Mouse (Mus musculus): ENCODE results near the gene Kdm2b. TPM values are rescaled to one million over a fixed set of nuclear protein-coding genes. Genes with fewer than 3 reads are reported as not detected.

Kdm2b gene
- polyA plus RNA-seq, 1 experiment from 2014 or later, result 15.0 TPM

DNA sequence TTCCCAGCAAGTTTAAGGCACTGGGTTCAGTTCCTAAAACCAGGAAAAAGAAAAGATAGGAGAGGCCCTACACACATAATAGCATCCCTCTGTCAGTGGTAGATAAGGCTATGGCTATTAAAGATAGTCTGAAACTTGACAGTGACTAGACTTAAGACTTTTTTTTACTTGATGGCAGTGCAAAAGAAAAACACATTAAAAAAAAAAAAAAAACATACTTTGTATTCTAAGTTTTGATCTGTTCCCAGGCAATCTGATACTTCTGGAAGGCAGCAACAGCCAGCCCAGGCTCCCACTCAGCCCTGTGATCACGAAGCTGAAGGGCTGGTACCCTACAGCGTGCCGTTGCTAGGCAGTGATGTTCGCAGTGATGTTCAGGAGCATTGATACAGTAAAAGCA is 18.2 kb downstream of the Kdm2b start:
- peaks cover 22% of the 10 kb centered on the region for H3K4me1 ChIP-seq (replicated peaks)
- H3K4me2 ChIP-seq, result 0 out of 2 replicates have a peak overlapping the region, but pooled peaks have one; percentile 11
- WGBS (ENCODE audit: insufficient replicate concordance), result 72% methylated on average over 4 of the region's 4 CpGs

DNA sequence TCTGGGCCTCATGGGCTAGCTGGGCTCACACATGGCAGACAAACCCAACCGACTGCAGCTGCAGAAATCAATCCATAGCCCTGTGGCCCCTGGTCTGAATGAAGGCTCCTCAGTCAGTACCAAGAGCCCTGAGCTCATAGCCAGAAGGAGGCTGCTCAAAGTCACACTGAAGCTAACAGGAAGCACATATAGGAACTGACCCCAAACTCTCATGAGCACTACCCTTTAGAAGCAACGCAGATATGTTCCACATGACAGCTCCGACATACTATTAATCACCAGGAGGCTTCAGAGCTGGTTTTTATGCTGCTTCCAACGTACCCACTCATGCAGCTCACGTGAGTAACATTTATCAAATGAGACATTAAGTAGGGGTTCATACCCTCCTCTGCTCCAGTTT is 19.6 kb downstream of the Kdm2b start:
- no peak overlapping the region for H3K4me2 ChIP-seq
- H3K36me3 ChIP-seq (replicated peaks), result no peaks in the 10 kb centered on the region
- H3K27ac ChIP-seq (replicated peaks), result no peak overlapping the region
- H3K4me1 ChIP-seq (replicated peaks), result peaks cover 26% of the 10 kb centered on the region
- no peaks in the 10 kb centered on the region for H3K9me3 ChIP-seq (replicated peaks)
- 49% methylated on average over 5 of the region's 5 CpGs for WGBS (ENCODE audit: insufficient replicate concordance)
- no peak overlapping the region for H3K4me3 ChIP-seq (replicated peaks)
- H3K9ac ChIP-seq, result no peak overlapping the region
- no peak for ATAC-seq (ENCODE audit: insufficient read depth)
- H3K27me3 ChIP-seq, result no peaks in the 10 kb centered on the region

More for the DNA sequence above, 18.2 kb downstream of the Kdm2b start:
- H3K27me3 ChIP-seq, result no peaks in the 10 kb centered on the region
- no peak overlapping the region for H3K27ac ChIP-seq (replicated peaks)
- no peaks in the 10 kb centered on the region for H3K9me3 ChIP-seq (replicated peaks)
- ATAC-seq (ENCODE audit: insufficient read depth), result no peak
- H3K9ac ChIP-seq, result no peak overlapping the region
- no peak overlapping the region for H3K4me3 ChIP-seq (replicated peaks)
- no peaks in the 10 kb centered on the region for H3K36me3 ChIP-seq (replicated peaks)

DNA sequence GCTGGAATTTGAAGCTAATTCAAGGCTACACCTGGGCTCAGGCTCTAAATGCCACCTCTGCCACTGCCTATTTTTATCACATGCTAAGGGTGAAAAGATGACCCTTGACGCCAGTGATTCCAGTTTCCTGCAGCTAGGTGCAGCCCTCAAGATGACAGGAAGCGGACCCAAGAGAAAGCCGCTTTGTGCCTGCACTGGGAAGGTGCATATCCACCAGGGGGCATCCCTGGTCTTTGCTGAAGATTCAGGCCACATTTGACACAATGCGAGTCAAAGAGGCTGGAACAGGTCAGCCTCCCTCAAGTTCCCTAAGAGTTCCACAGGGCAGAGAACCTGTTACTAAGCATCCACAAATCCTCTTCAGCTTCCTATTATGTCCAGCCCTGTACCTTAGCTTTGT is 21.3 kb downstream of the Kdm2b start:
- Histone ChIP-seq H3K4me1 (replicated peaks) (peaks cover 27% of the 10 kb centered on the region), H3K4me2 (no peak overlapping the region), H3K9me3 (replicated peaks) (no peaks in the 10 kb centered on the region), H3K4me3 (replicated peaks) (no peak overlapping the region), H3K9ac (no peak overlapping the region), H3K27ac (replicated peaks) (no peak overlapping the region), H3K36me3 (replicated peaks) (no peaks in the 10 kb centered on the region), H3K27me3 (no peaks in the 10 kb centered on the region)
- ATAC-seq (ENCODE audit: insufficient read depth), result no peak
- 25% methylated on average over 4 of the region's 4 CpGs for WGBS (ENCODE audit: insufficient replicate concordance)

DNA sequence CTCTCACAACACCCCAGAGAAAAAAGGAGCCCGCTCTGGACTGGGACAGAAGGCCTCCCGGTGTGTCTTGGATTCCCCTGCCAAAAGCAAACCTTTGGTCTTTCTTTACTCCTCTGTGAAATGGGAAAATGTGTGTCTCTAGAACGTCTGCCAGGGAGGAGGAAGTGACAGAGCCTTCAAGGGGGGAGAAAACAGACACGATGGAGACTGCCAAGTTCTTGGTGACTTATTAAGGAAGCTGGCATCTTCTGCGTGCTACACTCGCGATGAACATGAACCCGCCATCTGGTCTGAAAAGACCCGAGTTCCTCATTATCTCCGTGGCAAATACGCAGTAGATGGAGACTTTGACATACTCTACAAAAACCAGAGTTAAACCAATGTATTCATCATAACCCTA is 24.2 kb downstream of the Kdm2b start:
- Histone ChIP-seq H3K4me3 (replicated peaks) (no peak overlapping the region), H3K4me1 (replicated peaks) (0 out of 2 replicates have a peak, but pooled peaks cover 12% of the 10 kb centered on the region), H3K9ac (no peak overlapping the region), H3K36me3 (replicated peaks) (no peaks in the 10 kb centered on the region), H3K4me2 (no peak overlapping the region), H3K27me3 (no peaks in the 10 kb centered on the region), H3K27ac (replicated peaks) (no peak overlapping the region), H3K9me3 (replicated peaks) (no peaks in the 10 kb centered on the region)
- 50% methylated on average over 11 of the region's 11 CpGs for WGBS (ENCODE audit: insufficient replicate concordance)
- no peak for ATAC-seq (ENCODE audit: insufficient read depth)

DNA sequence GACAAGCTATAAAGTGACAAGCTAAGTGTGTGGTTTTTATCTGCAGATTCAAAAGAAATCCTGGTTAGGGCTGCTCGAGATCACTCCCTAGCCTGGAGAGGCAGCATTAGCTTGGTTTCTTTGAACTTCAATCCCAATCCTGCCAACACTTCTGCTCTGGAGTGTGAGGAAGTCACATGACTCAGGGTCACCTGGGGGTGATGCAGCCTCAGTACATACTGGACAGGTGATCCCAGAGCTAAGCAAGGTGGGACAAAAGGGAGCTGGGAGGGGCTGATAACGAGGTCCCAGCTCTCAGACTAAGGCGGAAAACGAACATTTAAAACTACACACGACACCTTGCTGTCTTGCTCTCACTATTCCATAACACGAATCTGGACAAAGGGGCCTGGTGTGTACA is 24.8 kb downstream of the Kdm2b start:
- H3K4me1 ChIP-seq (replicated peaks), result 0 out of 2 replicates have a peak, but pooled peaks cover 8% of the 10 kb centered on the region
- H3K36me3 ChIP-seq (replicated peaks), result no peaks in the 10 kb centered on the region
- H3K27ac ChIP-seq (replicated peaks), result no peak overlapping the region
- no peak for ATAC-seq (ENCODE audit: insufficient read depth)
- H3K4me2 ChIP-seq, result no peak overlapping the region
- H3K27me3 ChIP-seq, result no peaks in the 10 kb centered on the region
- H3K9ac ChIP-seq, result no peak overlapping the region
- WGBS (ENCODE audit: insufficient replicate concordance), result 57% methylated on average over 6 of the region's 6 CpGs
- H3K9me3 ChIP-seq (replicated peaks), result no peaks in the 10 kb centered on the region
- H3K4me3 ChIP-seq (replicated peaks), result no peak overlapping the region

DNA sequence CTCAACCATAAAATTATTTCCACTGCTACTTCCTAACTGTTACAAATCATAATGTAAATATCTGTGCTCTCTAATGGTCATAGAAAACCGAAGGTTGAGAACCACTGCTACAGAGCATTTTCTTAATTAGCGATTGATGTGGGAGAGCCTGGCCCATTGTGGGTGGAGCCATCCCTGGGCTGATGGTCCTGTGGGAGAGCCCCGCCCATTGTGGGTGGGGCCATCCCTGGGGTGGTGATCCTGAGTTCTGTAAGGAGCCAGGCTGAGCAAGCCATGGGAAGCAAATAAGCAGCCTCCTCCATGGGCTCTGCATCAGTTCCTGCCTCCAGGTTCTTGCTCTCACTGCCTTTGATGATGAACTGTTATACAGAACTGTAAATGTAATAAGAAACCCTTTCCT is 27.7 kb downstream of the Kdm2b start:
- 0 out of 2 replicates have a peak, but pooled peaks cover 7% of the 10 kb centered on the region for H3K4me1 ChIP-seq (replicated peaks)
- no peaks in the 10 kb centered on the region for H3K9me3 ChIP-seq (replicated peaks)
- no peak overlapping the region for H3K27ac ChIP-seq (replicated peaks)
- H3K36me3 ChIP-seq (replicated peaks), result no peaks in the 10 kb centered on the region
- WGBS (ENCODE audit: insufficient replicate concordance), result 55% methylated on average over 3 of the region's 3 CpGs
- H3K27me3 ChIP-seq, result no peaks in the 10 kb centered on the region
- H3K4me2 ChIP-seq, result no peak overlapping the region
- H3K9ac ChIP-seq, result no peak overlapping the region
- no peak for ATAC-seq (ENCODE audit: insufficient read depth)
- H3K4me3 ChIP-seq (replicated peaks), result no peak overlapping the region

DNA sequence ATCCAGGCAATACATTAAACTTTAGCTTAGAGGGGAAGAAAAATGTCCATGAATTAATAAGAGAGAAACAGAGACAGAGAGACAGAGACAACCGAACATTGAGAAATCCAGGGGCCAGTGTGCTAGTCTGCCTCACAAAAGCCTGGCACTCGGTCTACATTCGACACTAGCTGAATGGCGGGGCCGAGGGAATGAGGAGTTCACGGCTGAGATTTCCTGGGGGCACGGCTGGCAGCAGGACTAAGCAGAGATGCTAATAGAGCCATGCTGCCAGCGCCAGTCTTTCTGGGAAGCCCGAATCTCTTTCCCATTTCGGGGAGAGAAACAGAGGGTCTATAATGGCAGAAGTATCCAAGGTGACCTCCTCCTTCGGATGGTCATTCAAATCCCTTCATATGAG is 30.2 kb downstream of the Kdm2b start:
- ATAC-seq (ENCODE audit: insufficient read depth), result no peak
- Histone ChIP-seq H3K9me3 (replicated peaks) (no peaks in the 10 kb centered on the region), H3K27ac (replicated peaks) (no peak overlapping the region), H3K36me3 (replicated peaks) (no peaks in the 10 kb centered on the region), H3K4me1 (replicated peaks) (0 out of 2 replicates have a peak, but pooled peaks cover 2% of the 10 kb centered on the region), H3K4me2 (no peak overlapping the region), H3K9ac (no peak overlapping the region), H3K27me3 (peaks cover 8% of the 10 kb centered on the region), H3K4me3 (replicated peaks) (no peak overlapping the region)
- WGBS (ENCODE audit: insufficient replicate concordance), result 76% methylated on average over 11 of the region's 11 CpGs

DNA sequence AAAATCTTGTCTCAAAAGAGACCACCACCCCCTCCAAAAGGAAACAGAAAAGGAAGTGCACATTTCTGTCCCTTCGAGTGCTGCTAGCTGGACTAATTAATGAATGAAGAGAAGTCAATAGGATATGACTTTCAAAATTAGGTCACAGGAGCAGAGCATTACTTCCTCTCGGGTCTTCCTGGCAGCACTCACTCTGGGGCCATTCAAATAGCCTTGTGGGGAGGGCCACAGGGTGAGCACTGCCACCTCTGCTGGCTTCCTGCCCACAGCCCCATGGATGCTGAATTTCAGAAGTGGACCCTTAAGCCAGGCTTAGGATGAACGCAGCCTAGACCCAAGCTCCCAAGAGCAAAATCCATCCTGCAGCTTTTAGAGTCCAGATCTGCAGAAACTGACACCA is 33.6 kb downstream of the Kdm2b start:
- no peaks in the 10 kb centered on the region for H3K9me3 ChIP-seq (replicated peaks)
- peaks cover 41% of the 10 kb centered on the region for H3K27me3 ChIP-seq
- H3K36me3 ChIP-seq (replicated peaks), result no peaks in the 10 kb centered on the region
- WGBS (ENCODE audit: insufficient replicate concordance), result 22% methylated on average over 3 of the region's 3 CpGs
- H3K4me1 ChIP-seq (replicated peaks), result peaks cover 16% of the 10 kb centered on the region
- ATAC-seq (ENCODE audit: insufficient read depth), result no peak
- H3K4me2 ChIP-seq, result no peak overlapping the region
- no peak overlapping the region for H3K9ac ChIP-seq
- H3K4me3 ChIP-seq (replicated peaks), result no peak overlapping the region
- H3K27ac ChIP-seq (replicated peaks), result no peak overlapping the region

DNA sequence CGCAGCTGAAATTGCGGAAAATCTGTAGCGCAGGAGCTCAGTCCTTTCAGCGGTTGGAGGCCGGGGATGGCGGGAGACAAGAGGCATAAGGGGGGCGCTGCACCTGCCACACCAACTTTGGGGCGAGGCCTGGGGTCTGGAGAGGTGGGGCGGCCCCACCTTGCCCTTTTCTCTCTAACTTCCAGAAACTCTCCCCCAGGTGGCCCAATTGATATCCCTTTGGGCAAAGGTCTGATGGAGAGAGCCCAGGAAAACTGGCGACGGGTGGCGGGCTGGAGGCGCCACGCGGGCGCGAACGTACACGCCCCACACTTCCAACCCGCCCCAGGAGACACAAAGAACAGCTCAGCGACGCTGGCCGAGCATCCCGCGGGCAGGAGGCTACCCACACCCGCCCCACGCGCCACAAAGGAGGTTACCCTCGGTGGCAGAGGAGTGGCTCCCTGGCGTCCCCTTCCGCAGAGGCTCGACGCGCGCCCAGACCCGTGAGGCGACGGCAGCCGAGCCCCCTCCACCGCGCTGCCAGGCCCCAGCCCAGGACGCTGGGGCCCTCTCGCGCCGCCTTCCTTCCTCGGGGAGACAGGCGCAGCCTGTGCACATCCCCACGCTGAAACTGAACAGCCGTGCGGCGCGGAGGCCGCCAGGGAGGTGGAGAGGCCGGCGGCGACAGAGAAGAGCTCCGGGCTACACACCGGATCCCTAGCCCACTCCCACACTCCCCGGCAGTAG is 37.5 kb downstream of the Kdm2b start:
- no peak overlapping the region; the same call in 1 of the 2 replicates for H3K9ac ChIP-seq
- no peak for ATAC-seq (ENCODE audit: insufficient read depth)
- peak overlapping the region; percentile 72 for H3K4me2 ChIP-seq
- no peak overlapping the region for H3K27ac ChIP-seq (replicated peaks)
- peaks cover 26% of the 10 kb centered on the region for H3K4me1 ChIP-seq (replicated peaks)
- H3K9me3 ChIP-seq (replicated peaks), result no peaks in the 10 kb centered on the region
- H3K4me3 ChIP-seq (replicated peaks), result peak overlapping the region; percentile 40
- 3% methylated on average over 59 of the region's 59 CpGs for WGBS (ENCODE audit: insufficient replicate concordance)
- peaks cover 64% of the 10 kb centered on the region for H3K27me3 ChIP-seq
- no peaks in the 10 kb centered on the region for H3K36me3 ChIP-seq (replicated peaks)

DNA sequence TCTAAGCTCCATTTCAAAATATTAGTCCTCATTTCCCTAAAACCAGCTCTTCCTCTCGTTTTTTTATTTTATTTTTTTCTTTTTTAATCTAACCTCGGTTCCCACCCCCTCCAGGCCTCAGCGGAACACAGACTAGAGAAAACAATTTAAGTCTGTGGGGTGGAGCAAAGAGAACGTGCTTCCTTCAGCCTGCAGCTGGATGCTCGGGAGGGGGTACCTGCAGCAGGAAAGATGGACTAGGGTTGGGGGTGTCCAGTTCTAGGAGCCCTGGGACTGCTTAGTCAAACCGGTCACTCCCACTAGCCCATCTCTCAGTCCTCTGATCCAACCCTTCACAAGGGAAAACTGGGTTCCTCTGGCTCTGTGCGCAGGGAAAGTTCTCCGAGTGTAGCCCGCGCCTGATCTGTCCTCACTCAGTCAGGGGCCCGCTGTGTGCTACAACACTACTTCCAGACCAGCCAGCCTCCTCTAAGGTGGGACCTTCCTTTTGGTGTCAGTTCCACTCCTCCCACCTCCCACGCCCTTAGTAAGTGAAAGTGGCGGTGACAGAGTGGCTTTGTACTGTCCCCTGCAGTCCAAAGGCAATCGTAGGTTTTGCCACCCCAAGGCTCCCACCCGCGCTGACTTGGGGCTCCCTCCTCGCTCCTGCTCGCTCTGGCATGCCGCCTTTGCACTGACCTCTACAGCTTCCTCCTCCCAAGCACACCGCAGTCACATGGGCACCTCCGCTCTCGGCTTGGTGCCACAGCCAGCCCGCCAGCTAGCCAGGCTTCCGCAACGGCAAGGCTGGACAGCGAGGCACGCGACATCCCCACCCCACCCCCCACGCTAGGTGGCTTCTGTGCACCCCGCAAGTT is 38.3 kb downstream of the Kdm2b start:
- Histone ChIP-seq H3K36me3 (replicated peaks) (no peaks in the 10 kb centered on the region), H3K4me3 (replicated peaks) (peak overlapping the region; percentile 40), H3K9ac (no peak overlapping the region; the same call in 1 of the 2 replicates), H3K27ac (replicated peaks) (no peak overlapping the region), H3K9me3 (replicated peaks) (no peaks in the 10 kb centered on the region), H3K4me2 (peak overlapping the region; percentile 72), H3K27me3 (peaks cover 64% of the 10 kb centered on the region), H3K4me1 (replicated peaks) (peaks cover 26% of the 10 kb centered on the region)
- 7% methylated on average over 30 of the region's 30 CpGs for WGBS (ENCODE audit: insufficient replicate concordance)
- peak; percentile 31; the same call in 1 of the 2 replicates for ATAC-seq (ENCODE audit: insufficient read depth)

DNA sequence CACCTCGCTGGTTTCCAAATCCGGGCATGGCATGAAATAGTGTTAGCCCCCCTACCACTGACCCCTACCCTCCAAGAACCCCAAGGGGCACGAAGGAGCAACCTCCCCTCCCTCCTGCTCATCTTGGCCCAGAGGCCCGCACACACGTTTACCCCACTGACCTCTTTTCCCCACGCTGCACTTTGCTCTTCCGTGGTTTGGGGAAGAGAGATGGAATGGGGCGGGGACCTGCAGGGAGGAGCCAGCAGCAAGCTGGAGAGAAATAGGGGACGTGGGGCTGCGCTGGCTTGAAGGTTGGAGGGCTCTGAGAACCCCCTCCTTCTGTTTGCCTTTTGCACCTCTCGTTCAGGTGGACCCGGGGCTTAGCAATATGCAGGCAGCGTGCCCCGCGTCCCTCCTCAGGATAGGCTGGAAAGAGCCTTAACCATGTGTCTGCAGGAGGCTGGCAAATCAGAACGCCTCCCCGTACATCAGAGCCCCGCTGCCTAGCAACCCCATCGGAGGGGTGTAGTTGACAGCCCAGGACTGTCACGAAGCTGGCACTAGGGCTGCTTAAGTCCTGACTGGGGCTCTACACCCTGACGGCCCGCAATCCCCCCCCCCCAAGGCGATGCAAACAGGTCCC is 39.2 kb downstream of the Kdm2b start:
- H3K27ac ChIP-seq (replicated peaks), result no peak overlapping the region
- peak overlapping the region; percentile 72 for H3K4me2 ChIP-seq
- H3K27me3 ChIP-seq, result peaks cover 64% of the 10 kb centered on the region
- no peak overlapping the region for H3K9ac ChIP-seq
- no peaks in the 10 kb centered on the region for H3K9me3 ChIP-seq (replicated peaks)
- ATAC-seq (ENCODE audit: insufficient read depth), result no peak; the same call in 1 of the 2 replicates
- no peaks in the 10 kb centered on the region for H3K36me3 ChIP-seq (replicated peaks)
- 42% methylated on average over 23 of the region's 23 CpGs for WGBS (ENCODE audit: insufficient replicate concordance)
- H3K4me1 ChIP-seq (replicated peaks), result peaks cover 26% of the 10 kb centered on the region
- no peak overlapping the region for H3K4me3 ChIP-seq (replicated peaks)
